Mouse (Mus musculus): ENCODE measurements at regions not wholly inside any gene's neighbourhood (a gene's known extent, or its start where the extent isn't known, plus 50 kb on each side); places are given as distances from the start of the nearest gene placed in this dataset.

- DNase-seq (ENCODE audit: low read depth), result no peak
These were observed 363.8 kb upstream of the Nr5a2 start for GRCm38 (mm10) chr1:137323884-137324594.

- no peak for DNase-seq (ENCODE audit: low read depth)
These were observed 362.9 kb upstream of the Nr5a2 start for GRCm38 (mm10) chr1:137323035-137323680.

GRCm38 (mm10) chr1:137302757-137303422, 342.6 kb upstream of the Nr5a2 start:
- no peak for DNase-seq (ENCODE audit: low read depth)

GRCm38 (mm10) chr1:137297780-137298569, 337.7 kb upstream of the Nr5a2 start:
- DNase-seq (ENCODE audit: low read depth), result no peak

GRCm38 (mm10) chr1:137289456-137289855, 329.2 kb upstream of the Nr5a2 start:
- DNase-seq (ENCODE audit: low read depth), result no peak

- no peak for DNase-seq (ENCODE audit: low read depth)
These were observed 323.0 kb upstream of the Nr5a2 start for GRCm38 (mm10) chr1:137283291-137283690.

- DNase-seq (ENCODE audit: low read depth), result no peak
These were observed 322.2 kb upstream of the Nr5a2 start for GRCm38 (mm10) chr1:137282457-137282856.

- no peak for DNase-seq (ENCODE audit: low read depth)
These were observed 320.4 kb upstream of the Nr5a2 start for GRCm38 (mm10) chr1:137280391-137281386.

- no peak for DNase-seq (ENCODE audit: low read depth)
These were observed 319.7 kb upstream of the Nr5a2 start for GRCm38 (mm10) chr1:137279981-137280380.

- DNase-seq (ENCODE audit: low read depth), result no peak
These were observed 310.7 kb upstream of the Nr5a2 start for GRCm38 (mm10) chr1:137270659-137271612.

- DNase-seq (ENCODE audit: low read depth), result no peak
These were observed 302.6 kb upstream of the Nr5a2 start for GRCm38 (mm10) chr1:137262806-137263370.

- DNase-seq (ENCODE audit: low read depth), result no peak
These were observed 301.9 kb upstream of the Nr5a2 start for GRCm38 (mm10) chr1:137262121-137262525.

- no peak for DNase-seq (ENCODE audit: low read depth)
These were observed 296.0 kb upstream of the Nr5a2 start for GRCm38 (mm10) chr1:137256294-137256693.

- DNase-seq (ENCODE audit: low read depth), result no peak
These were observed 294.8 kb upstream of the Nr5a2 start for GRCm38 (mm10) chr1:137255041-137255440.

- no peak for DNase-seq (ENCODE audit: low read depth)
These were observed 294.4 kb upstream of the Nr5a2 start for GRCm38 (mm10) chr1:137254634-137255033.

- DNase-seq (ENCODE audit: low read depth), result no peak
These were observed 266.8 kb upstream of the Nr5a2 start for GRCm38 (mm10) chr1:137227098-137227485.

GRCm38 (mm10) chr1:137226479-137227097, 266.3 kb upstream of the Nr5a2 start:
- no peak for DNase-seq (ENCODE audit: low read depth)

- no peak for DNase-seq (ENCODE audit: low read depth)
These were observed 265.2 kb upstream of the Nr5a2 start for GRCm38 (mm10) chr1:137225418-137225817.

GRCm38 (mm10) chr1:137223052-137223451, 262.8 kb upstream of the Nr5a2 start:
- no peak for DNase-seq (ENCODE audit: low read depth)
